Mouse (Mus musculus) telencephalon, adult 2 months (tissue): ENCODE data around the gene Abcc2.

Experiments
- DNase-seq: peaks from one replicate; pipeline ENCODE4 v3.0.0-alpha.2; 2011; ENCODE audit warnings: low read depth, low spot score

Gene Abcc2

GRCm38 (mm10) chr19:43781980-43782379 is at the start of gene Abcc2:
Gene Abcc2 (plus strand): TSS chr19:43782192.
- DNase-seq: no peak

DNA sequence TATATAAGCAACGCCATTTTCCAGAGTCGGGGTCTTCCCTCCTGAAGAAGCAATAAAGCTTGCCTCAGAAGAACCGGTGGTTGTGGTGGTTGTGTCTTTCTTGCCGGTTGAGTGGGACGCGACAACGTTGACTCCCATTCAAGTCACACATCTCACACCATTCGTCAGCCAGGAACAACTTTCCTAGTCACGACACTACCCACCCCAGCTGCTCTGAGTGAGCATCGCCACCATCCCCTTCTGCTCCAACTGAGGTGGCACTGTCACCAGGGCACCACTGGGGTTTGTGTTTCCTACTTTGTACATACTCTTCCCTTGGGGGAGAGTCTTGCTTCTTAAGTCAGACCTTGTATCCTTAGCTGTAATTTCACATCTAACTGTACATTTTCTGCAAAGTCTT is 43.6 kb upstream of the Abcc2 start:
- no peak for DNase-seq

DNA sequence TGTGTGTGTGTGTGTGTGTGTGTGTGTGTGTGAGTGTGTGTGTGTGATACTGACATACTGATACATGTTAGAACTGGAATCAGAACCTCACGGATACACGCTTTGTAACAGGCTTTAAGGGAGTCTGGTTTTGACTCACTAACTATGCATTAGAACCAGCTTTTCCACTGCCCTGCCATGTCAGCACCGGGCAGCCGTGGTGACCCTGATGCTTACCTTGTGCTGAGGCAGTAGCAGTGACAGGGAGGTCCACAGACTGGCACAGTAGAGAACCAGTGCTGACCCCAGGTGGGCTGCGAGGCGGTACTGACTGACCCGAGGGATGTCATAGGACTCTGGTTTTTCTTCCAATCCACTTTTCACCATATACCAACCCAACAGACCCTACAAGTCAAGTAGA is 38.6 kb upstream of the Abcc2 start:
- DNase-seq: no peak

DNA sequence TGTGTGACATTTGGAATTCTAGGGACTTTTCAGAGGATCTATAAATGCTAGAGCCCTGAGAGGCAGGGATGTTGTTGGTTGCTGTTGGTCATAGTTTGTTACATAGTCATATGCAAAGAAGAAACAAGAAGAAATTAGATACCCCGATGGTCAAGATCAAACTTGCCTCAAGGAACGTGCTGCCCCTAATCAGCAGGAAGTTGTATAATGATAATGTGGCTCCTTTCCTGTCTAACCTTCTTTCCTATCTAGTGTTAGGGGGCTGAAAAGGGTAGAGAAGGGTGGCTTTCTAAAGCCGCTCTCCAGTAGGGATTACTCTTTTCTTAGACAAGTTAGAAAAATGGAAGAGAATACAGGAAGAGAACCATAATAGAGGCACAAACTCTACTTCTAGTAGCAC is 36.3 kb upstream of the Abcc2 start:
- no peak for DNase-seq

DNA sequence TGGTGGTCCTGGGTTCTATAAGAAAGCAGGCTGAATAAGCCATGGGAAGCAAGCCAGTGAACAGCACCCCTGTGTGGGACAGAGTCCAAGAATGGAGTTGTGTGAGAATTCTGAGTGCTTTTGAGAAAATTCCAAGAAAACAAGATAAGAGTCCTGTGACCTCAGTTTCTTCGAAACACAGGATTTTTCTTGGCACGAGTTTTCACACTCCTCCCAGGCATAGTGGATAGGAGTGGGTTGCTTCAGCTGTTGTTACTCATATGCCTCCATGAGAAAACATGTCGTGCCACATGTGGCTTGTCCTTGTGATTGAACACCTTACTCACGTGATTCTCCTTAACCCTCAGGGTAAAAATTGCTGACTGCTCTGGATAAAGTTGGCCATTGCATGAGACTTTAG is 34.1 kb upstream of the Abcc2 start:
- no peak for DNase-seq

- DNase-seq: no peak
These were observed 32.0 kb upstream of the Abcc2 start for GRCm38 (mm10) chr19:43750008-43750407.

DNA sequence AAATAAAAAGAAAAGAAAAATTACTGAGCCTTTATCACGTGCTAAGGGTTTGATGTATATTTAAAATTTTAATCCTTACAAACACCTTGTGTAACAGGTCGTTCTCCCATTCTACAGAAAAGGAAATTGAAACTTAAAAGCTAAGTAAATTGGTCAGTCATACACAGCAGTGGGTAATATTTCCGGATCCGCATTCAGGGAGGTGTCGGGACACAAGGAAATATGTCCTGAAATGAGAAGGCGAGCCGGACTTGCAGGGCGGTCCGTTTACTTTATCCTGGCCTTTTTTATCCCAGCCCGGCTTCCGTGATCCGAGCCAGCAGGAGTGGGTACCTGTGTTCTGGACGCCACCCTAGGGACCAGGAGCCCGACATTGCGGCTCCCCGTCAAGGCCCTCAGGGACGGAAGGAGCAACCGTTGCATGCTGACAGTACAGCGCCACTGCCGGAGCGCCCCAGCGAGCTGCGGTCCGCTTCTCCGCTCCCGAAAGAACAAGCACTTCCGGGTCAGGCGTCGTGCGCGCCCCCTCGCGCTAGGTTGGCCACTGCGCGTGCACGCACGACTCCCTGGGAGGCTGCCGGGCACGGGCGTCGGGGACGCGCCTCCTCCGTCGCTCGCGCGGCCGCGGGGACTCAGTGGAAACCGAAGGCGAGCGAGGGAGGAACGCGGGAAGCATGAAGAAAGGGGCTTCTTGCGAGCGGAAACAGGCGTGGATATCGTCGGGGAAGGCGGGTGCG is 29.3 kb upstream of the Abcc2 start, which contains the start of the genes Cutc and Cox15:
Gene Cutc, plus strand, starts transcription at position 508 of the 737 bp plus-strand sequence.
Gene Cox15, minus strand, starts transcription at position 512 of the 737 bp plus-strand sequence.
- DNase-seq: peak; percentile 93

DNA sequence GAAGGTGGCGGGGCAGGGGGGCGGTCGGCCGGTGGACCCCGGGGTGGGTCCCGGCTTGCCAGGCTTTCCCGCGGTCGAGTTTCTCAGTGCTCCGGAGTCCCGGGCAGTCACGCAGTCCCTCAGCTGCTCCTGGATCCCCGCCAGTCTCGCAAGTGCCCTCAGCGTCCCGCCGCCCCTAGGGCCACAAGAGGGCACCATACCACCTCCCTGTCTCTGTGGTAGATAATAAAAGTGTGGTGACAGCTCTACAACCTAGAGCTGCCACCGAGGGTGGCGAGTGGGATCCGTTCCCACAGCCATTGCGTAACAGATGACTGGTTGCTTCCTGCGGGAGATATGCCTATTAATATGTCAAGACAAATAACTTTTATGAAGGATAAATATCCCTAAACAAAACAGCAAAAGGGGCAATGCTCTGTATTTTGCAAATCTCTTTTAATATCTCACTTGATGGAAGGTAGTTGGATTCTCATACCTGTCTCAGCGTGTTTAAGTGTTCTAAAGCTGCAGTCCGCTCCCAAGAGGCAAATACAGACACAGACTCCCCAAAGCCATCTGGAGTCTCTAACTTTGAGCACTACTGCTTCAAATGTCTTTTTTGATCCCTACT is 28.7 kb upstream of the Abcc2 start:
- peak; percentile 77 for DNase-seq

DNA sequence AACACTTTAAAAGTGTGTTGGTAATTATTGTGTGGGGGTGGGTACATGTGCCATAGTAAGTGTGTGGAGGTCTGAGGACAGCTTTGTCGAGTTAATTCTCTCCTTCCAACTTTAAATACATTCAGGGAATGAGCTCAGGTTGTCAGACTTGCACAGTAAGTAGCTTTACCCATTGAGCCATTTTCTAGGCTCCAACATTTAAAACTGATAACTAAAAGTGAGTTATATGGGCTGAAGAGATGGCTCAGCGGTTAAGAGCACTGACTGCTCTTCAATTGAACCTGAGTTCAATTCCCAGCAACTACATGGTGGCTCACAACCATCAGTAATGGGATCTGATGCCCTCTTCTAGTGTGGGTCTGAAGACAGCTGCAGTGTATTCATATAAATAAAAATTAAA is 27.8 kb upstream of the Abcc2 start:
- DNase-seq: no peak

DNA sequence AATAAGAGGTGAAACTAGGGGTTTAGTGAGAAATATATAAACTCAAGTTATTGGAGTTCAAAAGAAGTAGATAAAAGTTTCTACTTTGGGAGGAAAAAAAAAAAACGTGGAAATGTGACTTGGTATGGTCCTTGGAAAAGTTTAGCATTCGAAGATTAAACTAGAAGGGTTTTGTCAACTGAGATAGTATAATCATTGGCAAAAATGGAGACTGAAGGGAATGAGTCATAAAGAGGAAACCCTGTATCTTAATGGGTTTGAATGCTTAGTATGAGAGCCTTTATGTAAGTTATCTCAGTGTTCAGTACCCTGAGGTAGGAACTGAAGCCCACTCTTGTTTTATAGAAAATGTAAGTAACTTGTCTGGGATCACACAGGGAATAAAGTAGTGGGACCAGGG is 27.1 kb upstream of the Abcc2 start:
- DNase-seq: no peak

DNA sequence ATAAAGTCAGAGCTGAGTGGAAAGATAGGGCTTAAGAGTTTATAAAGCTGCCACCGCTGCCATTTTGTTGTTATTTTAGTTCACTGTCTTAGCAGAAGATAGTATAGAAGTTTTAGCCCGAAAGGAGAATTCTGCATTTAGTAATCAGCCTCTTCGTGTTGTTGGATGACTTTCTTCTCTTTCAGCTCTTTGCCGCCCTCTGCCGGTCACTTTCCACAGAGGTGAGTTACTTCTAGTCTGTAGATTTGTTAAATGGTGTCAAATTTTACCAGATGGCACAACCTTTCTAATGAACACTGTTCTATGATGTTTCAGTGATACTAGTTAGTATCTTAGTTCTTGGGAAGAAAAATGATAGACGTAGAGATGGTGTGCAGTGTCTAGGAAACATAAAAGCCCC is 21.5 kb upstream of the Abcc2 start:
- DNase-seq: no peak

- DNase-seq: no peak
These were observed 20.3 kb upstream of the Abcc2 start for GRCm38 (mm10) chr19:43761543-43762256.

DNA sequence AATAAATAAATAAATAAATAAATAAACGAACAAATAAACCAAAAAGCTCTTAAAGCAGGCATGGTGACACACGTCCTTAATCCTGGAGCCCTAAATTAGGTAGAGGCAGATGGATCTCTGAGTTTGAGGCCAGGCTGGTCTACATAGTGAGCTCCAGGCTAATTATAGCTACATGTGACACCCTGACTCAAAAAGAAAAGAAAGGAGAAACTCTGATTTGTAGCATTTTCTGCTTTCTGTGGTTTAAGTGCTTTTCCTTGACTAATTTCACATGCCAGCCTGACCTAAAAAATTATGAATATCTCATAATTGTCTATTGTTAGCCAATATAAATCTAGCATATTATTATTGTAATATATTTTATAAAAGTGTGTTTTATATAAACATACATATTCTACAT is 19.6 kb upstream of the Abcc2 start:
- DNase-seq: no peak

DNA sequence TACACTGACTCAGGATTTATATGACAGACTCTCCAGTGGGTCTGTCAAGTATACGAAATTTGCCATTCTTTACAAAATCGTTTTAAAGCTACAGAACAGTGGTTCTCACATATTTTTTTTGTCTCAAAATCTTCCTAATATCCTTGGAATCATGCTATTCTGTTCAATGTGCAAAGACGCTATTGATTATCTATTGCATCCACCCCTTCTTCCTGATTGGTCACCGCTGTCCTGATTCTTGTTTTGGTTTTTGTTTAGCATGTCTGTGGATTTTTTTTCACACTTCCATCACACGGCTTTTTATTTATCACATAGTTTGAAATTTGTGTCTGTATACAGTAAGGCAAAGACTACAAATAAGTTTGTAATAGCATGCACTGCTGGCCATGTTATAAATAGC is 15.5 kb upstream of the Abcc2 start:
- DNase-seq: no peak

DNA sequence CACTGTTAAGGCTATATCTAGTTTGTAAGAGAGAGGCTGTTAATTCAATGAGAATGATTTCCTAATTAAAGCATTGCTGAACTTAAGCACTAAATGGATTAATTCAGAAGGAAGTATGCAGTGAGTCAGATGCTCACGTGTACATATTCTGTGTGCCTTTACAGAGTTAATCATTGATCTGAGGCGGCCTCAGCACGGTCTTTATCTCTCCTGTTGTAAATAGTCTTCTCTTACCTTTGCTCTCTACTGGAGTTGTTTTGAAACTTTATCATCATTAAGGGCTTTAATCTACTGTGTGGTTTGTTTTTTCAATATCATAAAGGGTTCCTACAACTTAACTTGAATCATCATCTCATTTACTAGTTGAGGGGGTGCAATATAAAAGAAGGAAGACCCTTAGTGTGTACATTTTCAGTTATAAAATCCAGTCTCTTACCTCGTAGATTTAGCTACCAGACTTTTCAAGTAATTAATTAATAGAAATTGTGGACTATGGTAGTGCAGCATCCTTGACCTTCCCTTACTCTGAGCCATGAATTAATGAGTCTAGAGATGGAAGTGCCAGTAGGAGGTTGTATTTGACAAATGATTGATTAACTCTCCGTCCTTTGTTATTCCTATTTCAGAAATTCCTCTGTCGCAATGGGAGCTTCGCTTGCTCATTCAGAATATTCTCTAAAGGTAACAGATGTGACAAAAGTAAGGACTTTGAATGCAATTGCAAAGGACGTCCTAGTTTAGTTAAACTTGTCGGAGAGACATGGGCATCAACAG is 14.3 kb upstream of the Abcc2 start:
- DNase-seq: no peak

DNA sequence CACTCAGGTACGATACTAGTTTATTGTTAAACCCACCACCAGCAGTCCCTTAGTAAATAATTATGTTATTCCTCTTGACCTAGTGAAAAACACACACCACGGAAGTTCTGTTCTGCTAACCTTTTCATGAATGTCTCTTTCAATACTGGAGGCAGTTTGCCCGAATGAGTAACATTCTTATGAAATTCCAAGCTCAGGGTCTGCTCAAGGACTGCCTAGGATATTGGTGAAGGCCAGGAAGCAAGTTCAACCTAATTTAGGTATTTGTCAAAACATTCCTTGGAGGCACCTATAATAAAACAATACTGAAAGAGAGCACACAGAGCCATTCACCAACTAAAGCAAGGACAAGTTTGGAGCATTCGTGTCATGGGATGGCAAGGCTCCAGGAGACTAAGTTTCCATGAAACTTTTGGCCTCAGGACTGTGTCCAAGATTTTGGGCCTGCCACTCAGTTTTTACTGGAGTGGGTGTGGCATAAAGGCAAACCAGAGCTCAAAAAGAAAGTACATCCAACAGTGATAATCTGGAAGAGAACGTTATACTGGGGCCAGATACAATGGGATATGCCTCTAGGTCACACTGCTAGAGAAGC is 12.5 kb upstream of the Abcc2 start:
- DNase-seq: no peak

DNA sequence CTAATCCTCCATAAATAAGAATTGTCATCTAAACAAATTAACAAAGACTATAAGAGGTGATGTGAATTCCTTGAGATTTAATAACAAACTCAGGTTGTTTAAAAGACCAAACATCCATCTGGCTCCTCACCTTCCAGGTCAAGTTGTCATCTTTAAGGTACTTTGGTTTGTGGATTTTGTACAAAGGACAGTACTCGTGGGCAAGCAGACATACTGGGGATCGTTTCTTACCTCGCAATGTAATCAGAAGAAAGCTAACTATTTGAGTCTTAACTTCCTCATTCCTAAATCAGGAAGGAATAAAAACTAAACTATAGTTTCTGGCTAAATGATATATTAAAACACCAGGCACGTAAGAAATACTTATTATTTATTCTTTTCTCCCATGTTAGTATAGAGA is 11.4 kb upstream of the Abcc2 start:
- DNase-seq: no peak

- no peak for DNase-seq
These were observed 10.5 kb upstream of the Abcc2 start for GRCm38 (mm10) chr19:43771499-43771969.

DNA sequence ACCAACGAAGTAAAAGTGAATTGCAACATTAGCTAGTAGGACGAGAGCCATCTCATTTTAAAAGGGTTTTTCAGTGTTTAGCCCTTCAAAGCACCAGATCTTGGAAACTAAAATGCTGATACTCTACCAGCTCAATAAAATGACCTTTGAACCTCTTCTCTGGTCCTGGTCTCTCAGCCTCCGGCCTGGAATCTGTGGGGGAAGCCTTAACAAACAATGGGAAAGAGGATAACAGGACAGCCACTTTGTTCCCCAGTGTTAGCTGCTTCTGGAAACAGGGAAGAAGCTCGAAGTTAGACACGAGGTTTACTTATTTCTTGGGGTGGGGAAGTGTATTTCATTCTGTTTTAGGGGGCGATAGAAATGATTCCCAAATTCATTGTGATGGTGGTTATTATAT is 9.7 kb upstream of the Abcc2 start:
- DNase-seq: no peak

- DNase-seq: no peak
These were observed 6.6 kb upstream of the Abcc2 start for GRCm38 (mm10) chr19:43775433-43775832.

- no peak for DNase-seq
These were observed 5.4 kb upstream of the Abcc2 start for GRCm38 (mm10) chr19:43776561-43776960.
